Mouse (Mus musculus): ENCODE results near the gene Trim65.

GRCm38 (mm10) chr11:116127156-116127980 lies 3.6 kb downstream of the Trim65 start, which contains the start of gene Trim47:
- TF ChIP-seq CTCF (IDR thresholded peaks at IDR 0.05; ENCODE audit: control insufficient read depth, insufficient read depth, low read length) (no peak), POLR2A (IDR thresholded peaks at IDR 0.05; ENCODE audit: borderline replicate concordance, control insufficient read depth, low read depth, low read length) (no peak)

Measured in bone marrow, adult 2 months (tissue).